Mouse (Mus musculus) forebrain, embryonic 14.5 days (tissue): ENCODE data around the gene Prkn. TPM values are rescaled to one million over a fixed set of nuclear protein-coding genes. Genes with fewer than 3 reads are reported as not detected.

Experiments used
- ATAC-seq: fragments of 200-750 bp; cut with Nextera tagmentation; 2 replicates; pipeline ENCODE4 v1.8.0; 2017; ENCODE audit warnings: mild to moderate bottlenecking, moderate library complexity
- DNase-seq: peaks from one replicate; pipeline ENCODE4 v3.0.0-alpha.2; 2015; ENCODE audit warnings: low spot score
- H3K27ac ChIP-seq: fragments of 300-500 bp; sonication (generic); 2 replicates; pipeline ENCODE4 v1.5.1; 2014; ENCODE audit warnings: low read depth, mild to moderate bottlenecking, control low read depth, low read length, moderate library complexity
- H3K27me3 ChIP-seq: fragments of 300-500 bp; sonication (generic); replicated peaks from 2 replicates; pipeline ENCODE4 v1.6.1; 2014; ENCODE audit warnings: low read length, control low read depth, mixed read lengths; ENCODE audit not compliant: control insufficient read depth, insufficient read depth
- H3K36me3 ChIP-seq: fragments of 300-500 bp; sonication (generic); 2 replicates; pipeline ENCODE4 v1.6.1; 2014; ENCODE audit warnings: low read length, control low read depth; ENCODE audit not compliant: control insufficient read depth, insufficient read depth
- H3K4me1 ChIP-seq: fragments of 300-500 bp; sonication (generic); 2 replicates; pipeline ENCODE4 v1.6.1; 2014; ENCODE audit warnings: antibody characterized with exemption, low read length, control low read depth; ENCODE audit not compliant: control insufficient read depth, insufficient read depth
- H3K4me2 ChIP-seq: fragments of 300-500 bp; sonication (generic); 2 replicates; pipeline ENCODE4 v1.6.1; 2014; ENCODE audit warnings: mild to moderate bottlenecking, control low read depth, low read length
- H3K4me3 ChIP-seq: fragments of 300-500 bp; sonication (generic); 2 replicates; pipeline ENCODE4 v1.5.1; 2014; ENCODE audit warnings: low read depth, low read length, control low read depth
- H3K9ac ChIP-seq: fragments of 300-500 bp; sonication (generic); 2 replicates; pipeline ENCODE4 v1.6.1; 2014; ENCODE audit warnings: mild to moderate bottlenecking, low read length, control low read depth, moderate library complexity
- H3K9me3 ChIP-seq: fragments of 300-500 bp; sonication (generic); replicated peaks from 2 replicates; pipeline ENCODE4 v1.6.1; 2016; ENCODE audit warnings: low read length, control low read depth, mixed read lengths; ENCODE audit not compliant: control insufficient read depth
- WGBS: fragments of 180-500 bp; shearing (Covaris S2); extraction: QIAGEN DNeasy Blood & Tissue Kit; methylation state at CpG from one replicate; pipeline ENCODE4 v1.1.7; 2014; 5-methylcytosine and 5-hydroxymethylcytosine counted together
- polyA plus RNA-seq: library from polyadenylated mRNA; unstranded; fragments of >200 nt; fragmentation: Nextera tagmentation; extraction: Ambion mirVana; gene quantifications from 2 replicates; pipeline ENCODE4 v1.2.1, GENCODE M21; 2014

The Prkn gene
- polyA plus RNA-seq, 1 experiment from 2014 or later, result 1.6 TPM

DNA sequence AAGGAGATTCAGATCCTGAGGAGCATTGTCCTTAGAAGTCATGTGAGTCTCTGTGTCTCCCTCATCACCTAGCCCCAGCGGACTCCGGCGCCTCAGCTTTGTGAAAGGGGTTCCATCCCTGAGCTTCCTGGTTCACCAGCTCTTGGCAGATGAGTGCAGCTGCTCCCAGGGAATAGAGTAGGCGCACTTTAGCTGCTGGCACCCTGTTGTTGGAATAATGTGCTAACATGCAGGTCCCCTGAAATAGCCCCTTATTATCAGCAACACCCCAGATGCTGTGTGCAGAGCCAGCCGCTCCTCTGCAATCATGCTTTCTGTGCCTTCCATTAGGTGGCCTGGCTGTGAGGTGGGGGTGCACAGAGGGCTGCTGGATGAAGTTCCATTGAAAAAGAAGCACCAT lies 767.7 kb downstream of the Prkn start:
- Histone ChIP-seq H3K27me3 (no peaks in the 10 kb centered on the region), H3K4me2 (no peak overlapping the region), H3K9me3 (no peaks in the 10 kb centered on the region), H3K4me1 (0 out of 2 replicates have a peak, but pooled peaks cover 3% of the 10 kb centered on the region), H3K36me3 (no peaks in the 10 kb centered on the region), H3K4me3 (no peak overlapping the region), H3K9ac (no peak overlapping the region), H3K27ac (no peak overlapping the region)
- DNase-seq (no peak), ATAC-seq (no peak)
- 84% methylated on average over 5 of the region's 5 CpGs for WGBS

DNA sequence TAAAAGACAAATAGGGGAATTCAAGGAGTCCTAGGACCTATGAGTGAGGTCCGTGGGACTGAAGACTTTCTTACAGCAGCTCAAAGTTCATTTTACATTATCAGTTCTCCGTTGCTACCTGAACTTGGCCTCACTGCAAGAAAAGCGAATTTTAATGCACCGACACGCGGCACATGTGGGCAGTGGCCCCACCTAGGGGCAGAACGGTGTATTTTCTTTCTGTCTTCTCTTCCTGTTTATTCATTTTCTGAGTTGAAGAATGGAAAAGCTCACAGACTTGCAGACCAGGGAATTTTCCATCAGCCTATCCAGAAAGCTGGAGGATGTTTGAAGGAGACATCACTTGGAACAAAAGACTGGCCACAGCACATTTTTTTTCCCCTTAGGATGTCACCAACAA lies 771.3 kb downstream of the Prkn start:
- Histone ChIP-seq H3K9me3 (no peaks in the 10 kb centered on the region), H3K4me1 (0 out of 2 replicates have a peak, but pooled peaks cover 3% of the 10 kb centered on the region), H3K36me3 (no peaks in the 10 kb centered on the region), H3K27me3 (no peaks in the 10 kb centered on the region), H3K4me3 (no peak overlapping the region), H3K27ac (no peak overlapping the region), H3K9ac (no peak overlapping the region), H3K4me2 (no peak overlapping the region)
- 7% methylated on average over 7 of the region's 7 CpGs for WGBS
- DNase-seq, result peak; percentile 82
- ATAC-seq, result no peak; the same call in 1 of the 2 replicates

DNA sequence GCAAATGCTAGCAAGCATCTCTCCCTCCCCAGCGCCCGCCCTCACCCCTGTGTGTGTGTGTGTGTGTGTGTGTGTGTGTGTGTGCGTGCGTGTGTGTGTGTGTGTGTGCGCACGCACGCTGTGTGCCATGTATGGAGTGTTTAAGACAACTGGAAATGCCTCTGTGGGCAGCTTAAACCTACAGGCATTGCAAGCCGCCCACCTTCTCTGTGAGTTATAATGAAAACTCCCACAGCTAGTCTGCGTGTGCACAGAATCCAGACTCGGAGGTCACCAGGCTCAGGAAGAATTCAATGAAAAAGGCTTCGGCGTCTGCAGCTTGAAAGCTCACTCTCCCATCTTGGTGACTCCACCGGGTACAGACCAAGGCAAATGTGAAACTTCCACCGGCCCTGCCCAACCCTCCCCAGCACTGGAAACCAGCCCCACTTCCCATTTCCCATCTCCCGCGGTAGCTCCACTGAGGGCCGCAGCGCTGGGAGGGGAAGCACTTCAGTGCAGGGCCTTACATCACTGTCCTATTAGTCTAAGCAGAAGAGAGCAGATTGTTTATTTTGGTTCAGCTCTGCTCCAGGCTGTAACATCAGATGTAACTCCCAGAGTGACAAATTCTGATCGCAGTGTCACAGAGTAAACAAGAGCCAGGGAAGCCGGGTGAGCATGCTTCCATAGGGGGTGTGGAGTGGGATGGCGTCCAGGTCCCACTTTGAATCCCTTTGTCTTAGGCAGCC lies 772.8 kb downstream of the Prkn start:
- H3K4me1 ChIP-seq, result 0 out of 2 replicates have a peak, but pooled peaks cover 3% of the 10 kb centered on the region
- DNase-seq (no peak), ATAC-seq (no peak)
- H3K27me3 ChIP-seq, result no peaks in the 10 kb centered on the region
- H3K4me2 ChIP-seq, result no peak overlapping the region
- H3K4me3 ChIP-seq, result no peak overlapping the region
- H3K9me3 ChIP-seq, result no peaks in the 10 kb centered on the region
- no peak overlapping the region for H3K9ac ChIP-seq
- no peaks in the 10 kb centered on the region for H3K36me3 ChIP-seq
- no peak overlapping the region for H3K27ac ChIP-seq
- WGBS, result 72% methylated on average over 18 of the region's 21 CpGs

- no peak for ATAC-seq
- WGBS, result 66% methylated on average over 2 of the region's 2 CpGs
Observed at GRCm38 (mm10) chr17:11617552-11617951, 777.4 kb downstream of the Prkn start.

GRCm38 (mm10) chr17:11618886-11619590 lies 778.9 kb downstream of the Prkn start:
- 79% methylated on average over 8 of the region's 8 CpGs for WGBS
- Histone ChIP-seq H3K9ac (no peak overlapping the region), H3K36me3 (no peaks in the 10 kb centered on the region), H3K4me3 (no peak overlapping the region), H3K9me3 (no peaks in the 10 kb centered on the region), H3K4me1 (peaks cover 3% of the 10 kb centered on the region; the same call in 1 of the 2 replicates), H3K27me3 (0 out of 2 replicates have a peak, but pooled peaks cover 3% of the 10 kb centered on the region), H3K4me2 (no peak overlapping the region), H3K27ac (no peak overlapping the region)
- DNase-seq (no peak), ATAC-seq (no peak)

More at GRCm38 (mm10) chr17:11617552-11617951, 777.4 kb downstream of the Prkn start:
- Histone ChIP-seq H3K27ac (no peak overlapping the region), H3K4me1 (peaks cover 3% of the 10 kb centered on the region; the same call in 1 of the 2 replicates), H3K36me3 (no peaks in the 10 kb centered on the region), H3K4me3 (no peak overlapping the region), H3K9me3 (no peaks in the 10 kb centered on the region), H3K4me2 (no peak overlapping the region), H3K27me3 (0 out of 2 replicates have a peak, but pooled peaks cover 3% of the 10 kb centered on the region), H3K9ac (no peak overlapping the region)
- DNase-seq, result peak; percentile 45

DNA sequence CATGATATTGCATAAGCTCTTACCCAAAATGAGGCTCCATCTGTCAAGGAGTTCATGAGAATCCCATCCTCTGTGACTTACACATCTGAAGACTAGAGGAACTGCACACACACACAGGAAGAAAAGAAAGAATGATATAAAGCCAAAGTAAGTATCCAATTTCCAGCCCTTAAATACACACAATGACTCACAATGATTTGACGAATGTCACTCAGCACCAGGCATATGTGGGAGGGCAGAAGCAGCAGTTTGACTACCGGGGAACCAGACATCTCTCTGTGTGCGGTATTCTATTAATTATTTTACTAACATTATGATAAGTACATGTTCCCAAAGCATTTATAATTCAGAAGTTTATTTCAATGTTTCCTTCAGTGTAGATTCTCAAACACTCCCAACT lies 780.6 kb downstream of the Prkn start:
- no peak overlapping the region for H3K4me3 ChIP-seq
- H3K9ac ChIP-seq, result no peak overlapping the region
- H3K9me3 ChIP-seq, result no peaks in the 10 kb centered on the region
- DNase-seq, result no peak
- no peak overlapping the region for H3K4me2 ChIP-seq
- WGBS, result 86% methylated on average over 3 of the region's 3 CpGs
- H3K36me3 ChIP-seq, result no peaks in the 10 kb centered on the region
- no peak overlapping the region for H3K27ac ChIP-seq
- no peak for ATAC-seq
- H3K27me3 ChIP-seq, result 0 out of 2 replicates have a peak, but pooled peaks cover 3% of the 10 kb centered on the region
- H3K4me1 ChIP-seq, result peaks cover 3% of the 10 kb centered on the region; the same call in 1 of the 2 replicates

DNA sequence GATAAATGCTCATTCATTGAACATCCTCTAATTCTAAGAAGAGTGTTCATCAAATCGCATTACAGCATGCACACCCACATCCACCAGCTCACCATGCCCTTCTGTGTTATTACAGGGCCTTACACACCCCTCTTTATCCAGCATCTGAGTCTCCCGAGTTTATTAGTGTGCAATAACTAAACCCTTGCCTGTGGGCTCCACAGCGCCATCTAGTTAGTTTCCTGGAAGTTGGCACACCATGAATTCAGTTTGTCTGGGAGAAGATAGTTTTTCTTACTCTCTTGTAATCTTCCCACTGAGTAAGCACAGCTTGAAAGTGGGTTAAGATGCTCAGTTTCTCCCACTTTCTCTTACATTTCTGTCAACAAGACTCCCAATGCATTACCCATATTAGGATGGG lies 781.3 kb downstream of the Prkn start:
- DNase-seq, result no peak
- no peak overlapping the region for H3K4me3 ChIP-seq
- H3K27ac ChIP-seq, result no peak overlapping the region
- no peak for ATAC-seq
- no peak overlapping the region for H3K4me2 ChIP-seq
- 56% methylated on average over 3 of the region's 3 CpGs for WGBS
- no peaks in the 10 kb centered on the region for H3K36me3 ChIP-seq
- no peaks in the 10 kb centered on the region for H3K9me3 ChIP-seq
- H3K27me3 ChIP-seq, result 0 out of 2 replicates have a peak, but pooled peaks cover 3% of the 10 kb centered on the region
- H3K9ac ChIP-seq, result no peak overlapping the region
- peaks cover 3% of the 10 kb centered on the region; the same call in 1 of the 2 replicates for H3K4me1 ChIP-seq

- ATAC-seq, result no peak
- no peak overlapping the region for H3K4me2 ChIP-seq
- 85% methylated on average over 3 of the region's 3 CpGs for WGBS
- no peaks in the 10 kb centered on the region for H3K27me3 ChIP-seq
- no peak overlapping the region for H3K9ac ChIP-seq
- DNase-seq, result no peak
- H3K27ac ChIP-seq, result no peak overlapping the region
- no peak overlapping the region for H3K4me3 ChIP-seq
- H3K36me3 ChIP-seq, result no peaks in the 10 kb centered on the region
- no peaks in the 10 kb centered on the region for H3K4me1 ChIP-seq
- no peaks in the 10 kb centered on the region for H3K9me3 ChIP-seq
Observed at GRCm38 (mm10) chr17:11626306-11626705, 786.1 kb downstream of the Prkn start.

DNA sequence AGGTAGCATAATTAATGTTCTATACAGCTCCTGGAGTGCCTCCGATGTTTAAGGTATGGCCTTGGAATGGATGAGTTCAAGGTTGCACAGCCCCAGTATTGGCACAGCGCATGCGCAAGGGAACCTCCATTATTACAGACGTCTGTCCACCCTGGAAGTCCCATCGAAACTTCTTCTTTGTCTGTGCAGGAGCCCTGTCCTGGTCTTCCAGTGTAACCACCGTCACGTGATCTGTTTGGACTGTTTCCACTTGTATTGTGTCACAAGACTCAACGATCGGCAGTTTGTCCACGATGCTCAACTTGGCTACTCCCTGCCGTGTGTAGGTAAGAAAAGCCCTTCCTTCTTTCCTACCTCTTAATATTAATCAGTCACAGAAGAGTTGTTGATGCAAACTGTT lies 794.9 kb downstream of the Prkn start:
- H3K4me1 ChIP-seq, result peaks cover 5% of the 10 kb centered on the region
- ATAC-seq (no peak), DNase-seq (no peak)
- no peaks in the 10 kb centered on the region for H3K36me3 ChIP-seq
- no peak overlapping the region for H3K4me3 ChIP-seq
- no peaks in the 10 kb centered on the region for H3K27me3 ChIP-seq
- no peaks in the 10 kb centered on the region for H3K9me3 ChIP-seq
- H3K4me2 ChIP-seq, result no peak overlapping the region
- 91% methylated on average over 11 of the region's 11 CpGs for WGBS
- H3K9ac ChIP-seq, result no peak overlapping the region
- H3K27ac ChIP-seq, result no peak overlapping the region
